Mouse (Mus musculus): ENCODE data around the gene Tcp11l2. TPM values are rescaled to one million over a fixed set of nuclear protein-coding genes. Genes with fewer than 3 reads are reported as not detected.
A peak's percentile ranks its signal among the peaks of the same experiment; 100 is the strongest.

Tcp11l2 gene
- 10 to 100 TPM; 22.4 to 25.2 TPM for total RNA-seq (2021)
- long read RNA-seq, experiment 1, transcript Tcp11l2-201 (10 exons, 2,725 nt) = major isoform, 37 of 41 reads
- long read RNA-seq, experiment 1, partial matches to known transcripts = 1 of 41 reads
- long read RNA-seq, experiment 1, other reads (novel, unspliced or antisense) = 3 of 41 reads
- long read RNA-seq, experiment 2, transcript Tcp11l2-201 (10 exons, 2,725 nt) = major isoform, 18 of 19 reads
- long read RNA-seq, experiment 2, partial matches to known transcripts = 1 of 19 reads
- long read RNA-seq, experiment 2, other reads (novel, unspliced or antisense) = 0 of 19 reads

- DNase-seq (ENCODE audit: low spot score in 2 of 2) = peak; percentile 86 to 92
Measured at GRCm38 (mm10) chr10:84576395-84577070, at the start of gene Tcp11l2. Gene Tcp11l2, plus strand, starts transcription at chr10:84576626.

- no peak for DNase-seq (ENCODE audit: low spot score in 2 of 2)
Measured at GRCm38 (mm10) chr10:84527070-84527469, 49.4 kb upstream of the Tcp11l2 start.

GRCm38 (mm10) chr10:84527631-84528030 lies 48.8 kb upstream of the Tcp11l2 start:
- no peak for DNase-seq (ENCODE audit: low spot score in 2 of 2)

GRCm38 (mm10) chr10:84530388-84530787 lies 46.0 kb upstream of the Tcp11l2 start:
- no peak for DNase-seq (ENCODE audit: low spot score in 2 of 2)

- DNase-seq (ENCODE audit: low spot score in 2 of 2) = no peak
Measured at GRCm38 (mm10) chr10:84531576-84531975, 44.9 kb upstream of the Tcp11l2 start.

GRCm38 (mm10) chr10:84532191-84532889 lies 44.1 kb upstream of the Tcp11l2 start:
- DNase-seq (ENCODE audit: low spot score in 2 of 2) = peak; percentile 22 to 48

GRCm38 (mm10) chr10:84532911-84533882 lies 43.2 kb upstream of the Tcp11l2 start:
- peak; percentile 33 to 59 for DNase-seq (ENCODE audit: low spot score in 2 of 2)

- peak; percentile 33 to 50 for DNase-seq (ENCODE audit: low spot score in 2 of 2)
Measured at GRCm38 (mm10) chr10:84533912-84534671, 42.3 kb upstream of the Tcp11l2 start, which contains the start of gene Ckap4. Gene Ckap4, minus strand, starts transcription at chr10:84534062.

- DNase-seq (ENCODE audit: low spot score in 2 of 2) = no peak
Measured at GRCm38 (mm10) chr10:84535458-84535857, 41.0 kb upstream of the Tcp11l2 start.

- DNase-seq (ENCODE audit: low spot score in 2 of 2) = no peak
Measured at GRCm38 (mm10) chr10:84535859-84536258, 40.6 kb upstream of the Tcp11l2 start.

GRCm38 (mm10) chr10:84539651-84540050 lies 36.8 kb upstream of the Tcp11l2 start:
- no peak for DNase-seq (ENCODE audit: low spot score in 2 of 2)

- DNase-seq (ENCODE audit: low spot score in 2 of 2) = no peak
Measured at GRCm38 (mm10) chr10:84542802-84543658, 33.4 kb upstream of the Tcp11l2 start.

- no peak for DNase-seq (ENCODE audit: low spot score in 2 of 2)
Measured at GRCm38 (mm10) chr10:84544841-84545610, 31.4 kb upstream of the Tcp11l2 start.

- no peak for DNase-seq (ENCODE audit: low spot score in 2 of 2)
Measured at GRCm38 (mm10) chr10:84549146-84549919, 27.1 kb upstream of the Tcp11l2 start.

GRCm38 (mm10) chr10:84549920-84550293 lies 26.5 kb upstream of the Tcp11l2 start:
- no peak for DNase-seq (ENCODE audit: low spot score in 2 of 2)

- no peak for DNase-seq (ENCODE audit: low spot score in 2 of 2)
Measured at GRCm38 (mm10) chr10:84551846-84552245, 24.6 kb upstream of the Tcp11l2 start.

- DNase-seq (ENCODE audit: low spot score in 2 of 2) = no peak
Measured at GRCm38 (mm10) chr10:84552477-84552876, 23.9 kb upstream of the Tcp11l2 start.

Data from left cerebral cortex, adult 18-20 months (tissue).